Mouse (Mus musculus) testis, adult 2 months (tissue): ENCODE measurements around the gene Olfr1055.
"Not testable (repeated sequence)": the region's sequence is repeated elsewhere in the genome, so short reads cannot be mapped to it uniquely, and the experiment has no call there.

Source experiments
- CTCF ChIP-seq: fragments of 200-500 bp; IDR thresholded peaks from 2 replicates; pipeline ENCODE4 v1.5.1; 2012; ENCODE audit warnings: low read depth, mild to moderate bottlenecking, inconsistent platforms, low read length, moderate library complexity; ENCODE audit not compliant: control insufficient read depth, insufficient read depth, insufficient replicate concordance
- POLR2A ChIP-seq: fragments of 200-500 bp; IDR thresholded peaks from 2 replicates; pipeline ENCODE4 v1.6.1; 2012; ENCODE audit warnings: low read depth, mild to moderate bottlenecking, inconsistent platforms, low read length, moderate library complexity; ENCODE audit not compliant: control insufficient read depth

- not testable (repeated sequence) for TF ChIP-seq CTCF, POLR2A
These were observed 38.4 kb upstream of the Olfr1055 start, which contains the start of gene Olfr1058 for GRCm38 (mm10) chr2:86388461-86388860.
